Mouse (Mus musculus): ENCODE measurements around the gene Fam72a.

The Fam72a gene

DNA sequence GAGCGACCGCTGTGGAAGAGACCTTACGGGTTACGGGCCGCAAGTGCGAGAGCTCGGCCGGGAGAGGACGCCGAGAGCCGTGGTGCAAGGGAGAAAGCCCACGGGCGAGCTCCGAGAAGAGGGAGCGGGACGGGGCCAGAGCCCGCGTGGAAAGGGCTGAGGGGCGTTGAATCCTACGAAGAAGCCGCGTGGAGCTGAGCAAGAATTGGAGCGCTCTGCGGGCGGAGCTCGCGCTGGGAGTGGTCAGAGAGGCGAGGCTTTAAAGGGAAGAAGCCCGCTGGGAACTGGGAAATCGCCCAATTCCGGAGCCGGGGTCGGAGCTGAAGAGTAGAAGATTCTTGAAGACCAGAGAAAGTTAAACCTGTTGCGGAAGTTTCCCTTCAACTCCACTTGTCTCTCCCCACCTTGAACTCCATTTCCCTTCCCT is 391 bp downstream of the Fam72a start:
- DNase-seq, result peak; percentile 59

DNA sequence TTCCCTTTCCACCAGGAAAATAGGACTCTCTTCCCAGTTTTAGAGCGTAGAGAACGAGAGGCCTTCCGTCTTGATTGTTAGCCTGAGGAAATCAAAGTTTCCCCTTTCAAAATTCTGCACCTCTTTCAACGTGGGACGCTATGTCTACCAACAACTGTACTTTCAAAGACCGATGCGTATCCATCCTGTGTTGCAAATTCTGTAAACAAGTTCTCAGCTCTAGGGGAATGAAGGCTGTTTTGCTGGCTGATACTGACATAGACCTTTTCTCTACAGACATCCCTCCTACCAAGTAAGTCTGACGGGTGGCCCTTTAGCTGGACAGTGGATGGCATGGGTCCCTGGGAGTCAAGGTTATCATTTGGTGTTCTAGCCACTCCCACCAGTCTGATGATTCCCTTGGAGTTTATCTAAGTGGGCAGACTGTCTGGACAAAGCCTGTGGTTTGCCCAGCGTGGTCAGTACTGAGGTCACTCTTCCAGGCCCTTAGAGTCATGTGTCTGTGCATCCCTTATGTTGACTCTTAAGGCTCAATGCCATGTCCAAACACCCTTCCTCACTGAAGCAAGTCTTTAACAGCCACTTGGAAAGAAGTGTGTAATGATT is 961 bp downstream of the Fam72a start:
- no peak for DNase-seq

DNA sequence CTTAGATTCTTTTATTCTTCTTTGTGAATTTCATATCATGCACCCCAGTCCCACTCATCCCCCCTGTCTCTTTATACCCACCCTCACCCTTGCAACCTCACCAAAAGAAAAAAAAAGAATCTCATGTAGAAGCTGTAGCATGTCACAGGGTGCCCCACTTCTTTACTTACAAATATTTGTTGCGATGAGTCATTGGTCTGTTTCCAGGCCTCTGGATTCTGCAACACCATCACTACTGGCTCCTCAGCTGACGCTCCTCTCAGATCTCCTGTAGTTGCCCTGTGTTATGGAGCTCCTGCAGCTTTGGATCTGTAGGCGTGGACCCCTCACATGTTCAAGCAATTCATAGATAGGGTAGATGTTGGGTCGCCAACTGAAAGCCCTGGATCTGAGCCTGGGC is 12.1 kb downstream of the Fam72a start:
- DNase-seq, result no peak

DNA sequence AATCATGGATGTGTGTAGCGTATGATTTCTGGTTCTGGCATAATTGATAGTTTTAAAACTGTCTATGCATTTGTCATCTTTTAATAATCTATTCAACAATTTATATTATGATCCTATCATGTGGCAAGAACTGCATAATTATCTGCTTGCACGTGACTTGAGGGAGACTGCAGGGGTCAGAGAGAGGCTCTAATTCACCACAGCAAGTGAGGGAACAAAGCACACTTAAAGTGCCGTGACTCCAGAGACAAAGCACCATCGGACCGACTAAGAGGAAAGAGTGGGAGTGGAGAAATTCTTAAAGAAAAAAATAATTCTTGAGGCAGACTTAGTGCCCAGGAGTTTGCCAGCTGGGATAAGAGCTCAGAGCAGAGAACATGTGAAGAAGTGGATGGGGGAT is 13.1 kb downstream of the Fam72a start:
- no peak for DNase-seq

DNA sequence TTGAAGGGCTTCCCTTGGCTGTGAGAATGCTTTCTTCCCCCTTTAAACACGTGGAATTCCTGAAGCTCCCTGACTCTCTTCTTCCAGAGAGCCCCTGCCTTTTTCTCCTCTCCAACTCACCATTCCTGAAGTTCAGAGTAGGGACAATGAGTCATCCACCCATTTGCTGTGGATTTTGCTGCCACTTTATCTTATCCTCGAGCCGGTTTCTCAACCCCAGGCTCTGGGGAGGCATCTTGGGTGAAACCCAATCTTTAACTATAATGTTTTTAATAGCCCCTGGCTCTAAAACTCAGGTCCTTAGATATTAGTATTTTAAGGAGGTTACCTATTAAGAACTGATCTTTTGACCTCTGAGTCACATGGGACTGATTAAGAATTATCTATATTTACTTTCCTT is 13.7 kb downstream of the Fam72a start:
- no peak for DNase-seq

DNA sequence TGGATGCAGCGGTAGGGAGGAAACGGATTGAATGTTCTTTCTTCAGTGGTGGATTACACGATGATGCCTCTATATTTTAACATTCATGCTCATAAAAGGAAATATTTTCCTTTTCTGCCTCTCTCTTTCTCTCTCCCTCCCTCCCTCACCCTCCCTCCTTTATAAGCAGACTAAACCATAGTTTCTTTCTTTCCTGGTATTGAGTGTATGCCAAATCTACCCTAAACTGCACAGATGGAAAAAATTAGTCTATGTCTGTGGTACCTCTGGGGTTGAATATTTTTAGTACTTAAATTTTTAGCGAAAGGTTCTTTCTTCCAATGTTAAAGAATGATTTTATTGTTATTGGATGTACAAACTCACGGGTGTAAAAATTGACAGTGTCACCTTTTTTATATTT is 14.2 kb downstream of the Fam72a start:
- no peak for DNase-seq

DNA sequence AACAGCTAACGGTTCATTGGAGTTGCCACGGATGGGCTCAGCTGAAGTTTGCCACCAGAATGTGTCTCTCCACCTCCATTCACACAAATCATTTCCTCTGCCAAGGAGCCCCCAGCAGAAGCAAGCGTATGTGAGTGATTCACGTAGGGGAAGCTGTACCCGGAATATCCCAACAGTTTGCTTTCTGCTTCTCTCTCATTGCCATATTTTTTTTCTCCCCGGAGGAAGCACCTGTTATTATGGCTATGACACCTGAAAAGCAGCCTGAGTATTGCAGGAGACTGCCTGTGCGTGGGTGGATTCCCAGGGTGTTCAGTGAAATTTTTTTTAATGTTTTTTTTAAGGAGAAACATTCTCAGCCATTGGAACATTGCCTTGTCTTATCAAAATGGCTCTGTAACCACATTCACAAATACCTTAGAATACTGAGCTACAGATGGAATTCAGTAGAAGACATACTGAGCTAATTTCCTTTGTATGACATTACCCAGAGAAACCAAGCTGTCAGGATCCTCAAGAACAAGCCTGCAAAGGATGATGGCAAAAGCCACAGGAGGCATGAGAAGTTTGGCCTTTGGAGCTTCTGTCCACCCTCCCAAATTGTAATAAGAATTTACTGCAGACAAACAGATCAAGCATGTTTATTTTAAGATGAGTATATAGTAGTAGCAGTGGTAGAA is 16.3 kb downstream of the Fam72a start:
- DNase-seq, result no peak

DNA sequence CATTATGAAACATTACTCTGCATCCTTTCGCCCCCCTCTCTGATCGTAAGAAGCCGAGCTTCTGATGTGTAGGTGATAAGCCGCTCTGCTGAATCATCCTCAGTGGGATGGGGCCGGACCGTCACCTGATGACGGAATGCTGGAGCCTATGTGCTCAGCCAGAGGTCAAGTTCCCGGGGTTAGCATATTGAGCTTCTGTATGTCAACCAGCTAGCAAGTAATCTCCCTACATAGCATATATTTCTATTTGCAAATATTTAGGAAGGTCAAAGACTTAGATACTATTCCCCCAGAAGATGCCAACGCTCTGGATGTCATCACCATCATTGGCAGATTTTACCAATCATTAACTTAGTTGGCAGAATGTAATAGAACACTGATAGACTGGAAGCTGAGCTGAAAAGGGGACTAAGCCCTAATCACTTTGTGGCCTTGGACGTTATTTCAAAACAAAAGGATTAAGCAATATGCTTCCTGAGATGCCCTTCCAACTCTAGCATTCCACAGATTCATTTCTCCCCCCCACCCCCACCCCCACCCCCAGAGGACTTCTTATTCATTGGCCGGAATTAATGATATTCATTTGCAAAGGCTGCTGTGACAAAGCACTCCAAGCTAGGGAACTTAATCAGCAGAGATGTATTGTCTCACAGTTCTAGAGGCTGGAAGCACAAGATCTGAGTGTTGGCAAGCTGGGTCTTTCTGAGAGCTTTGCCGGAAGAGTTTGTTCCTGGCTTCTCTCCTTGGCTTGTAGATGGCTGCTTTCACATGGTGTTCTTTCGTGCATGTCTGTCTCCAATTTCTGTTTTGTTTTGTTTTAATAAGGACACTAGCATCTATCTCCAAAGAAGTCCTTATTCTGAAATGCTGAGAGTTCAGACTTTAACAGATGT is 19.3 kb downstream of the Fam72a start:
- DNase-seq, result no peak

DNA sequence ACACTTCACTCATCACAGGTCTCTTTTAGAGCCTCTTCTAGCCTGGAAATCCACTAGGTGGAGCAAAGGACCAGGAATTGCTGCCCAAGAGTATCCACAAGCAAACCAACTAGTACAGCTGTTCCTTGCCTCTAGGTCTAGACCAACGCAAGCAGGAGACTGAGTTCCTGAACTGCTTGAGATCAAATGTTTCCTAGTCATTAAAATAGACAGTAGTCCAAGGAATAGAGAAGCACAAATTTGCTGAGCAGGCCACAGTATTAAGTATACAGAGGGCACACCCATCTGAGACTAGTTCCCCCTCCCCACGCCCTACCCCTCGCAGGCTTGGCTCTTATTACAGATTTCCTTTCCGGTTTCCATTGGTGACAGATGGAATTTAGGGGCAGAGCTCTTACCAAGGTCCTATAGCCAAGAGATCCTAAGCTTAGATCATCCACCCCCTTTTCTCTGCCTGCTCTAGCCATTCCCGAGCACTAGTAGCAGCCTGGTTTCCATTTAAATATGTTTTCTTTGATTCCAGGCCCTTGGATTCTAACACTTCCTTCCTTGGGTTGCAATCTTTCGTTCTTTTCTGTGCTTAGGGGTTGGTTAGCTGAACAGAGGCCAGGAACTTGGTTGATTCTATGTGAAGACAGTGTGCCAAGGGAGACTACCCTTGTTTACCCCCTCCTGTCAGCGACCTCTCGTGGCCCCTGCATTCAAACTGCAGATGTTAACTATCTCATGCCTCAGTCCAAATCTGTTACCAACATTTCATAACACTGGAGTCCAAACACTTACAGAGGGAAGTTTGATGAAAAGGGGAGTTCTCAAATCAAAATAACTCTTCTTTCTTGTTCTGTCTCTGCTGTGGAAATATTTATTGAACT is 21.0 kb downstream of the Fam72a start:
- DNase-seq, result peak; percentile 26

DNA sequence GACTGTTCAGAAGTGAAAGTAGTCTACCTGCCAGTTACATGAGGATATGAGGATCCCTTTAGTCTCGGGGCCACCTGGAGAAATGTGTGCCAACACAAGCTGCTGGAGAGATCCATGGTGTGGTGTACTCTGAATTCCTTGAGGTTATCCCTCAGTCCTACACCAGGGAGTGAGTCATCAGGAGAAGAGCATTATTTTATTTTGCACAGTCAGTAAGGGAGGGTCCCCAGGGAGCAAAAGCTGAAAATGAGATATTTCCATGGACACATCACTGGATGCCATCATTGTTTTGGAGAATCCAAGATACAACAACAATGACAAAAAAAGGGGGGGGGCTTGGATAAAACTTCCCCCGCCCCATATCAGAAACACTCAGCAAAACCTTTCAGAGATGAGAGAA is 24.3 kb downstream of the Fam72a start:
- DNase-seq, result no peak

DNA sequence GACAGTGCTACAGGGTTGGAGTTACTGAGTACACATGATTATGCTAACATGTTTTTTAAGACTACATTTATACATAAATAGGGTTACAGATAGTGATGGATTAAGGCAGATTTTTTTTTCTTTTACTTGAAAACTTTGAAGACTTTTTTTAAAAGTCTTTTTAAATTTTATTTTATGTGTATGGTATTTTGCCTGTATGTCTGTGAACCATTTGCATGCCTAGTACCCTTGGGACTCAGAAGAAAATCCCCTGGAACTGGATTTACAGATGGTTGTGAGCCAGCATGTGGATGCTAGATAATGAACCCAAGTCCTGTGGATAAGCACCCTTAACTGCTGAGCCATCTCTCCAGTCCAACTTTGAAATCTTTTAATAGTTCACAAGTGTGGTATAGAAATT is 25.7 kb downstream of the Fam72a start:
- no peak for DNase-seq

DNA sequence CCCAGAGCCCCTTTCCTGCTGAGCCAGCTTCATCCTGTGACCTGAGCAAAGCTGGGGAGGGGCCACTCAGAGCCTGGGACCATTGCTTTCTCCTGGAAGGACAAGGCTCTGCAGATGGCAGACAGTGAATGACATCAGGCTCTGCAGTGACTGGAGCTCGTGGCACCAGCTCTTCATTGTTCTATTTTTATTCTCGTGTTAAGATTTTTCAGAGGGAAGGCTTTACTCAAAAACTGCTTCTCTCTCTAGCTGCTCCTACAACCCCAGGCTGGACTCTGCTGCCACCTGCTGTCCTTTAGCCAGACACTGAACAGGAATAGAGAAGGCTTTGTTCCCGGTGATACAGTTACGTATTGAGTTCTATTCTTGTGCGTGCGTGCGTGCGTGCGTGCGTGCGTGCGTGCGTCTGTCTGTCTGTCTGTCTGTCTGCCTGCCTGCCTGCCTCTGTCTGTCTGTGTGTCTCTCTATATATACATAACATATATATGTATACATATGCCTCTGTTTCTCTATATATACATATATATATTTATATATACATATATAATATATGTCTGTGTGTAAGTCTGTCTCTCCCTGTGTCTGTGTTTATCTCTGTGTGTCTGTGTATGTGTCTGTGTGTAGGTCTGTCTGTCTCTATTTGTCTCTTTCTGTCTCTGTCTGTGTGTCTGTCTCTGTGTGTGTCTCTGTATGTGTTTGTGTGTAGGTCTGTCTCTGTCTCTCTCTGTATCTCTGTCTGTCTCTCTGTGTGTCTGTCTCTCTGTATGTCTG is 27.5 kb downstream of the Fam72a start:
- peak; percentile 83 for DNase-seq

DNA sequence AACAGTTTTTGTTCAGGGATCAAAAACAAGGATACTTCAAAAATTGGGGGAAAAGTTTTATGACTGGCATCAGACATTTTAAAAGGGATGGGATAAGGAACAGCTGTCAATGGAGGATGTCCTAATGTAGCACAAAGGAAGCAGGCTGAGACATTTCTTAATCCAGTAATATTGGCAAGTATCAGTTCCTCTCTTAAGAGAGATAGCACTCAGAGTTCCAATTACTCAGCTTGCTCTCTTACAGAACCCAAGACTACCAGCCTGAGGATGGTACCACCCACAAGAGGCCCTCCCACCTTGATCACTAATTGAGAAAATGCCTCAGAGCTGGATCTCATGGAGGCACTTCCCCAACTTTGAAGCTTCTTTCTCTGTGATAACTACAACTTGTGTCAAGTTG is 32.8 kb downstream of the Fam72a start:
- DNase-seq, result no peak

DNA sequence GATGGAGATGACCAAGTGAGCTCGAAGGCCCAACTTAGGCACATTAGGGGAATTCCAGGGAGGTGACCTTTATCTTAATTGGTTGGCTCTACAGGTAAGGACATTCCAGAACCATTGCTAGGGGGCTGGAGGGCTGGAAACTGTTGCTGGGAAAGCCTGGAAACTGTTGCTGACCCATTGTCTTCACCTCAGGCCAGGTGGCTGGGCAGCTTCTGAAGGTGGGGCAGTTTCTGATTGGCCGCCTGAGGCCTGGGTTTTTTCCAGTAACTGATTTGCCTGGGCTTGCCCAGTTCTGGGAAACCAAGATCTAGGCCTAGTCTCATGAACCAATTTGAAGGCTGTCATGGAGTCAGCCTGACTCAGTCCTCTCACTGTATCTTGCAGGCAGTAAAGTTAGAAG is 34.4 kb downstream of the Fam72a start:
- no peak for DNase-seq

DNA sequence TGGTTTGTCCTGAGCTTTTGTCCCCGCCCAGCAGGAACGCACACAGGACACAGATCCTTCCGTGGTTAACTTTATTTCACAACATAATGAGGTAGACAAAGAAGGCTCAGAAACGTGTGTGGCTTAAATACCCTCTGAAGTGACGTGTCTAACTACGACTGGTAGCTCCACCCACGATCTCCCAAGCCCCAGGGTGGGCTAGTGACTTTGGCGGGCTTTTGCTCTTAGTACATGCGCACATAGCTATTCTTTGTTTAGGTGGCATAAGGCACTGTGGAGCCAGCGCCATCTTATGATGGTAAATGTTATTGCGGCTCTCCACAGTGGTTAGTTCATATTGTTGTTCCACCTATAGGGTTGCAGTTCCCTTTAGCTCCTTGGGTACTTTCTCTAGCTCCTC is 38.4 kb downstream of the Fam72a start:
- DNase-seq, result peak; percentile 4

DNA sequence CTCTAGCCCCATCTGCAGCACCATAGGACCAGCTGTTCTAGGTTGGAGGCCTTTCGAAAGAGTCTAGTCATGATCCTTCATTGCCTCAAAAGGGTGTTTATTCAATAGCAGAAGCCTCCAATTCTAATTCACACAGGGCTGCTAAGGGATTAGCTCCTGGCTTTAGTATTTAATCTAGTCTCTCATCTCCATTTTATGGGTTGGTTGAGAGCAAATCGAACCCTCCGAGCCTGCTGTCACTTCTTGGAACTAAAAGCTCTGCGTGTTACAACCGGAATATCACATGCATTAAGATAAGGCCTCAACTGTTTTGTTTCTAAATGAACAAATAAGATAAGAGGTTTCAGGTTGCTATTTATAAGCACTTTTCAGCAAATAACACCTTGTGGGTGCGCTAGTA is 42.0 kb downstream of the Fam72a start:
- DNase-seq, result no peak

DNA sequence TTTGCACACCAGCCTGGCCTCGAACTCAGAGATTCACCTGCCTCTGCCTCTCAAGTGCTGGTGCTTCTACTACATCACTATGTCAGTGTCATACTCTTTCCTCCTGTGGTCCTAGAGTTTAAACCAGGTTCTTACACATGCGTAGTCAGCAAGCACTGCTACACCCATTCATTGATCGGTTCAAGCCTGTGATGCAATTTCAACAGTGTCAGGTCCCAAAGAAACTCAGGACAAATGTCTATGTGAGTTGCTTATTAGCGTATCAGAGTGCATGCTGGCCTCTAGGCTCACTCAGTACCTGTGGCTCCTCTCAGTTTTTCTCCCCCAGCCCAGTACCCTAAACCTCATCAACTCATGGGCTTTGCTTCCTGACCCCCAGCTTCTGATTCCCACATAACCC is 42.7 kb downstream of the Fam72a start:
- no peak for DNase-seq

DNA sequence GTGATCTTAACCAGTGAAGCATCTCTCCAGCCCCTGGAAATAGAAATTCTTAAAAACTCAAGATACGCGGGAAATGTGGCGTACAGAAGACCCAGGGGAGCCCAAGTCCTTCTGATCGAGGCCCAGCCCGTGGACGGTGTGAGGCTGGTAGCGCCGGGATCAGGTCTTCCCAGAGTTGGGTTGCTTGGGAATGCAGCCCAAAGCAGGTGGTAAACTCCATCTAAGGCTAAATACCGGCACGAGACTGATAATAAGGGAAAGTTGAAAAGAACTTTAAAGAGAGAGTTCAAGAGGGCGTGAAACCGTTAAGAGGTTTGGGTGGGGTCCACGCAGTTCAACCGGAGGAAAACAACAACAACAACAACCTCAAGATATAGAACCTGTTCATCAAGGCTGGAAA is 46.0 kb downstream of the Fam72a start:
- DNase-seq, result no peak

DNA sequence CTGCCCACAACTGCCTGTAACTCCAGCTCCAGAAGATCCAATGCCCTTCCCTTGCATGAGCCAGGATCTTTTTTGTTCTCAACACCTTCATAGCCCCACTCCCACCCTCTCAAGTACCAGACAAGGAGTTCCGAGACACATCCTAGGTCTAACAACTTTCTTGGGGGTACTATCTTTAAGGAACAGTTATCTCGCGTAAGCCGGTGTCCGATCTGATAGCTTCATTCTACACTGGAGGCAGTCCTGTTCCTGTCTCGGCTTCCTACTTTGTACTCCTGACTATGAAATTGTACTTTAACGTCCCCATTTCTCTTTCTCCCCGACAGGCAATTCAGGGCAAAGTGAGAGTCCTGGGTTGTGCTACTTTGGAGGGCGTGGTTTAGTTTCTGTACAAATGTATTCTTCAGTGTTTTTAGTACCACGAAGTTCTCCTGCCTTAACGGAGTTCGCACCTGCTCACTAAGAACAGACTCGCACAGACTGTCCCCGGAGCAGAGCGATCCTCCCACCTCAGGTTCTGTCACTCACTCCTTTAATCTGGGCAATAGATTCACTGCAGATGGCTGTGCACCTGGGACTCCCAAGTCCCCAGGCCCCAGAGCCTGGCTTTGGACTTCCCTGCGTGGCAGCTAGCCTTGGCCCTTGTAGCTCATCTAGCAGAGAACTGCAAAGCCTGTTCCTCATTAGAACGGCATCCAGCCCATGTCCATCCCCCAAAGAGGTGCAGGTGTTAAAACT is 51.4 kb downstream of the Fam72a start:
- DNase-seq, result no peak

DNA sequence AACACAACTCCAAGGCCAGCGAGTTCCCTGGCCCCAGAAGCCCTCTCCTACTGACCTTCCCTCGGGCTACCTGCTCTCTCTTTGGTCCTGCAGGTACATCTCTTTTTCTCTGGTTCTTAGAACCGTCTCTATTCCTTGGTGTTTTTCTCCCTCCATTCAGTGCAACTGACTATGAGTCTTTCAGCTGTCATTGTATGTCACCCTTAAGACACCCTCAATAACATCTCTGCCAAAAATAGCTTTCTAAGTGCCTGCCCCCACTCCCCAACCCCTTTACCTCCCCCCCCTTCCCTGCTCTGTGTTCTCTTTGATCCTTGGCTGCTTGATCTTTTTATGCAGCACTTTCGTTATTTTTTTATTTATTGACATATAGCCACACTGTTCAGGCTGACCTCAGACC is 52.7 kb downstream of the Fam72a start:
- no peak for DNase-seq

DNA sequence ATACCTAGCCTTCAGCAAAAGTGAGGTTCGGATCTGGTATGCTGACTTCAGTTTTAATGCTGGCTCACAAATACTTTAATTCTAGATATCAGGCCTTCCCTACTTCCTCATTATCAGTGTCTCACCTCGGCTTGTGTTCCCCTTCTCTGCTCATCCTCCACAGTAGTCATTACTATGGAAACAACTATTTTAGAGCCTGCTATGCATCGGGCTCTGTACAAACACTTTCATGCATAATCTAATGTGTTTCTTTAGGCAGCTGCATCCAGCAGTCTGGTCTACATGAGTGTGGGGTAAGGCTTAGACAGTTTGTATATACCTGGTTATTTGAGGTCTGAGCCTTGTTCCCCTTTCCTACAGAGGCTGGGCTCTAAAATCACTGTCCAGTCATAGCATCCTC is 55.9 kb downstream of the Fam72a start:
- no peak for DNase-seq

DNA sequence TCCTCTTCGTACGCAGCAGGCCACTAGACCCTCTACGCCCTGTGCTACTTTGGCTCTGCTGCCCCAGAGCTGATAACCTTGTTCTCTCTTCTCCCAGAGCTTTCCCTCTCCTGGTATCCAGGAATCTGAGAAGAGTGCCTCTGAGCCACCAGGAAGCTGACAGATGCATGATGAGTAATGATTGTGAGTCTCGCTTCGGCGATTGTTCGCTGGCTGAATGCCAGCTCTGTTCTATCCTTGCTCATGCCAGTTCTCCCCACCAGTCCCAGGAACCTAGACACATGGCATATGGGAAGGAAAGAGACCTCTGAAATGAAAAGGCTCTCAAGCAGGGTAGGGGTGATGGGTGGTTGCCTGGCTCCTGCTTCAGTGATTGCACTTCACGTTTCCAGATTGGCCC is 59.1 kb downstream of the Fam72a start:
- no peak for DNase-seq

Measured in kidney, adult 9 months (tissue).